Mouse (Mus musculus): ENCODE data around the gene Glt1d1. TPM values are rescaled to one million over a fixed set of nuclear protein-coding genes. Genes with fewer than 3 reads are reported as not detected.
A peak's percentile ranks its signal among the peaks of the same experiment; 100 is the strongest.
"Not testable (repeated sequence)": the region's sequence is repeated elsewhere in the genome, so short reads cannot be mapped to it uniquely, and the experiment has no call there.

The Glt1d1 gene
- total RNA-seq, 1 experiment from 2014 or later: 4.7 TPM

DNA sequence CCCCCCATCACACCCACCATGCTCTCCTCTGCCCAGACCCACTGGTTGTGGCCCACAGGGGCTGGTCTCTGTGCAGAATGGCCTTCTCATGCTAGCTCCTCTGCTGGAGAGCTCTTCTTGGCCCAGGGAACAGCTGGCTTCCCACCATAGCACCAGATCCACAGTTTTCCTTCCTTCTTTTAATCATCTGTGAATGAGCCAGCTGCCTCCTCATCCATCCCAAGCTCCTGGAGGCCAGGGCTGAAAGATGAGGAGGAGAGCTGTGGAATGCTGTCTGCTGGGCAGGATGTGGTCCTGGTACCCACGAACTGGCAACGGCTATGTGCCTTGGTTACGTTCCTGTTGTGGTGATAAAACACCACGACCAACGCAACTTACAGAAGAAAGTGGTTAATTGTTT is 67.6 kb downstream of the Glt1d1 start:
- DNase-seq: no peak

- no peak for DNase-seq
These were observed 68.1 kb downstream of the Glt1d1 start for GRCm38 (mm10) chr5:127700156-127700555.

GRCm38 (mm10) chr5:127703609-127704180 is 71.6 kb downstream of the Glt1d1 start:
- no peak for DNase-seq

DNA sequence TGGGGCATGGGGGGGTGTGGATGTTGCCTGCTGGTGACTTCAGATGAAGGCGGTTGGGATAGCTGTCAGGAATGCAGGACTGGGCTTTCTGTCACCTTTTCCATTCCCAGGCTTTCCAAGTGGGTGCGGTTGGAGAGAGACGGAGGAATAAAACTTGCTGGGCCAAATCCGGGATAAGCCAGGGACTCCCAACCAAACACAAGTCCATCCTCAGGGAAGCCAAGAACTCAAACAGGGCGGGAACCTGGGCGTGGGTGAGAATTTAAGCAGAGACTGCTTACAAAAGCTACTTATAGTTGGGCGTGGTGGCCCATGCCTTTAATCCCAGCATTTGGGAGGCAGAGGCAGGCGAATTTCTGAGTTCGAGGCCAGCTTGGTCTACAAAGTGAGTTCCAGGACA is 73.2 kb downstream of the Glt1d1 start:
- DNase-seq: no peak

DNA sequence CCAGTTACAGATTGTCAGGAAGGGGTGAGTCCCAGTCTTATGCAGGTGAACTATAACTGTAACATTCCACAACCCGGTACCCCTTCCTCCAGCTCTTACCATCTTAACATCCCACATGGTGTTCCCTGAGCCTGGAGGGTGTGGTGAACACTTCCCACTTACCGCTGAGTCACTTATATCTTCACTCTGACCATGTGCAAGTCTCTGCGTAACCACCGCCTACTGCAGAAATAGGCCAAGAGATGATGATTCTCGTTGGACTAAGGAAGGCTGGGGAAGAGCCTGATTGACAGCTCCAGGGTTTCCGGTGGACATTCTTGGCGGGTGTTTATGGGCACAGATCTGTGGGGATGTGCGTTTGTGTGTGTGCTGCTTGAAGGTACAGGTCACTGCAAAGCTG is 73.9 kb downstream of the Glt1d1 start:
- no peak for DNase-seq

DNA sequence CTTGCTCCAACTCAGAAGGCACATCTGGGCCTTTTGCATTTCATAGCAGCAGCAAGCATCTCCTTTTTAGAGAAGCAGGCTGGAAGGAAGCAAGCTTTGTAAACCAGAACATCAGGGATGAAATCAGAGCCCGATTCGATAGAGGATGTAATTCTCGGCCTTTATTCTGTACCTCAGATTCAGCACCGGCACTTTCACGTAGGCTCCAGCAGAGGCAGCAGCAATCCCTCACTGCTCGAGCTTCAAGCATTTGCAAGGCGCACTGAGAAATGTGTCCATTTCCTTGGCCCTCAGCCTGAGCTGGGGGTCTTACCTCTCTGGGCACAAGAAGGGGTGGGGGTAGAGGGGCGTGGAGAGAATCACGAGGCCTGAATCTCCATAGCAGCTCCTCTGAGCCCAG is 76.1 kb downstream of the Glt1d1 start:
- DNase-seq: no peak

GRCm38 (mm10) chr5:127714783-127715704 is 83.0 kb downstream of the Glt1d1 start:
- DNase-seq: no peak

- peak; percentile 16 for DNase-seq
These were observed 88.7 kb downstream of the Glt1d1 start for GRCm38 (mm10) chr5:127720591-127721379.

DNA sequence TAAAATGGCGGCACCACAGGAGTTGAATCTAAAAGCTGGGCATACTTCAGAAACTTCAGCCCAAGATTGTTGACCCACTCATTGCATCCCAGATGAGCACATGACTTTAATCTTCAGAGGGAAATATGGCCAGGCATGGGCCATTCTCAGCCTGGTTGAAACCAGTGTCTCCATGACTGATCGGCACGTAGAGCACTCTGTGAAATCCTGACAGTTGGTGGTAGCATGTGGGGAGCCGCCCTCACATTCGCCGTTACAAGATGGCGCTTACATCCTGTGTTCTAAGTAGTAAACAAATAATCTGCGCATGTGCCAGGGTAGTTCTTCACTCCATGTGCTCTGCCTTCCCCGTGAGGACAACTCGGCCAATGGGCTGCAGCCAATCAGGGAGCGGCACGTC is 90.1 kb downstream of the Glt1d1 start:
- DNase-seq: not testable (repeated sequence)

GRCm38 (mm10) chr5:127730351-127730750 is 98.3 kb downstream of the Glt1d1 start:
- DNase-seq: no peak

- no peak for DNase-seq
These were observed 109.3 kb downstream of the Glt1d1 start for GRCm38 (mm10) chr5:127741331-127741730.

DNA sequence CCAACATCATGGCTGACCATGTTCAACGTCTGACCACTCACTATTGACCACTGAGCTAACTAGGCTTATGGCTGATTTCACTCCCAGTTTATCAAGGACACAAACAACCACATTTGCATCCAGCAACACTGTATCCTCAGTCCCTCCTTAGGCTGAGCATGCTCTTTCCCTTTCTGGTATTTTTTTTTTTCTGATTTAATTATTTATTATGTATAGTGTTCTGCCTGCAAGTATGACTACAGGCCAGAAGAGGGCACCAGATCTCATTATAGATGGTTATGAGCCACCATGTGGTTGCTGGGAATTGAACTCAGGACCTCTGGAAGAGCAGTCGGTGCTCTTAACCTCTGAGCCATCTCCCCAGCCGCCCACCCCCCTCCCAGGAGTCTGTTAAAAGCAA is 117.5 kb downstream of the Glt1d1 start:
- DNase-seq: not testable (repeated sequence)

DNA sequence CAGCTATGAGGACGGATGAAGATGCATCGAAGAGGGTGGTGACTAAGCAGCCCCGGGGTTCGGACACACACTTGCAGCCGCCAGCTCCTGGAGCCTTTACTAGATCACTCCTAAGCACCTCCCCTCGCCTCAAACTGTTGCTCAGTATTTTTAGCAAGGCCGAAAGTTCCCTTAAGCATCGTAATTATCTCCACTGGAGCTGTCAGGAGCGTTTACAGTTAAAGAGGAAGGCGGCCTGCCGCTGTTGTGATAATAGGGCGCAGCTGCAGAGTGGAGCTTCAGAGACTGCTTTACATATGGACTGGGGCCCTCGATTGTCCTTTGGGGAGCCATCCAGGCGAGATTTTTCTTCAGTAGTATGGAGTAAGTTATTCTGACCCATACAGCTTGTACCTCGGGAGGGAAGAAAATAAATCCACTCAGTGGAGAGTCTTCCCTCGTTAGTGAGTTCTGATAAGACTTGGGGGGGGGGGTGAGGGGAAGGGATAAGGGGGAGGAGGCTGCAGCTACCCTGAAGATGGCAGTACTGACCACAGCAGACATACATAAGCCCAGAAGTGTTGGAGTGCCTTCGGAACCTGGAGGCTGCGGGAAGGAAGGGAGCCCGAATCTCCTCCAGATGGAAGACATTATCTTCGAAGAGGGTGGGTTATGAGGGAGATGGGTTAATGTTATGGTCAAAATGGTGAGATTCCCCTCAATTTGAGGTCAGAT is 119.4 kb downstream of the Glt1d1 start:
- no peak for DNase-seq

DNA sequence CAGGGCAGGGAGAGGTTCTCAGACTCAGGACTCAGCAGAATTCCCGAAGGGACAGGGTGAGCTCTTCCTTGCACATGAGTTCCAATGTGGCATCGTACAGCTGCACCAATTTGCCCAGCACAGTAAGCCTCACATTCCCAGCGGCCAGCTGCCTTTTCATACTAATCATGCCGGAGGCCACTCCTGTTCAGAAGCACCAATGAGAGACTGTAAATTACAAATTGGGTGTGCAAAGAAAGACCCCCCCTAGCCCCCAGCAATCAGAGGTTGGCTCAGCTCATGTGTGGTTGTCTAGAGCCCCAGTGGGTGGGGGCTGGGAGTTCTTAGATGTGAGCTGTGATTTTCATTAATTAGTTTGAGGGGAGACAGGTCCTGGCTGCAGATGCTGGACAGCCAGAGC is 123.5 kb downstream of the Glt1d1 start:
- no peak for DNase-seq

DNA sequence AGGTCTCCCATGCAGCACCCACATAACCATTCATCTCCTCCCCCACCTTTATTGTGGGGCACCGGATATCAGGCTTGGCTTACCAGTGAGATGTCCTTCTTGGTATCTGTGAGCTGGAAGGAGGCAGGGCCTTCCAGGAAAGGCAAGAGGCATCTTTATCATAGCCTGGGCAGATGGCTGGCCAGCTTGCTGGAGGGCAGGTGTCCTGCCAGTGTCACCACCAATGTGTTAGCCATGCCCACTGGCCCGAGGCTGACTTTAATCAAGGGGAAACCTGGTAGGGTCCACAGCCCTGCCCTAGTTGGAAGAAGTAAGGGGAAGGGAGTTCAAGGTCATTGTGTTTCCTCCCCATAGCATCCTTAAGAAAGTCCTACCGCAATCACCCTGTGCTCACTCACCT is 123.9 kb downstream of the Glt1d1 start:
- DNase-seq: no peak

DNA sequence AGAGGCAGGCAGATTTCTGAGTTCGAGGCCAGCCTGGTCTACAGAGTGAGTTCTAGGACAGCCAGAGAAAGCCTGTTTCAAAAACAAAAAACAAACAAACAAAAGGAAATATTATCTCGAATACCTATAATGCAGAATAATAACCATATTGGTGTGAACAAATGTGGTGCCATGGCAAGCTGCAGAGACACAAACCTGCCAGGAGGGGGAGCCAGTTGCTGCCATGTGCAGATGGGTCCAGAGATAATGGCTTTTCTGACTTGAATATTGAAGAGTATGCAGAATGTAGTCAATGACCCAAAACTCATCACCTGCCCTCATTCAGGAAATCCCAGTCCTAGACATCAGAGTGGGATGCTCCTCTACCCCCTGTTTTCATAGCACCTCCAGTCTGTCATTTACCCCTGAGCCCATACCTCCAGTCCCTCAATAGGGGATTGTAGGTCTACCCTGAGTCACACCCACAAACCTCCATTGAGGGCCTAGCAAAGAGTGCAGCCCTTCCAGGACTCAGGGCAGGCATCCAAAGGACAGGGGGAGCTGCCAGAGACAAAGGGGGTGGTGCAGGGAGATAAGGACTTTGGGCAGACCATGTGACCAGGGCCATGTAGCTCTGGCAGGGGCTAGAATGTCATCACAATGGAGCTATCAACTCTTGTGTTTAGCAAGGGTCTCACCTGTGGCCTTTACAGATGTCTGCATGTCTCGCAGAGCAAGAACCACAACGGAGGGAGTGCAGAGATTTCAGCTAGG is 124.8 kb downstream of the Glt1d1 start:
- DNase-seq: peak; percentile 5

DNA sequence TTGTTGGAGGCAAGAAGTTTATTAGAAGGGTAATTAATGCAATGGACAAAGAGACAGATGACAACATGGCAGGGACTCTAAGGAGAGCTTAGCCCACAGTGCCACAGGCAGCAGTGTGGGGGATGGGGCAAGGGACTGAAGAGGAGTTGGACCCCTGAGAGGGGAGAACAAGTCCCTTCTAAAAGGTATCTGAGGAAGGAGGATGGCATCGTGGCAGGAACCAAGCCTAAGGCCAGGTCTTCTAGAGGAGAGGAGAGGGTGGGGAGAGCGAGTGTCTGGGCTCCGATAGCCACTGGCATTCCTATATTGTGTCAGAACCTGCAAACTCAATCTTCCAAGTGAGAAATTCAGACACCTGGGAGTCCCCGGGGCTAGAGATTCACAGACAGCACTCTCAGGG is 126.5 kb downstream of the Glt1d1 start:
- no peak for DNase-seq

Measured in adrenal gland, postnatal 14 days (tissue).